Mouse (Mus musculus): ENCODE results near the gene Wdfy2.

Wdfy2 gene

DNA sequence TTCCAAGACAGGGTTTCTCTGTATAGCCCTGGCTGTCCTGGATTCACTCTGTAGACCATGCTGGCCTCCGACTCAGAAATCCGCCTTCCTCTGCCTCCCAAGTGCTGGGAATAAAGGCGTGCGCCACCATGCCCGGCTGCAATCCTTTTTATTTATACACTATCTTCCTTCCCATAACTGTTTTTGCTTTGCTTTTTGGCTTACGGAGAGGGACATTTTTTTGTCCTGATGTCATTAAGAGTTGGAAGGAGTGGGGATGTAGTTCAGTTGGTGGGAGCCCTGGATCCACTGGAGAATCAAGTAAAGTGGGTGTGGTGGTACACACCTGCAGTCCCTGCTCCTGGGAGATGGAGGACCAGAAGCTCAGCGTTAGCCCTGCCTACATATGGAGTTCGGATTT, 6.7 kb downstream of the Wdfy2 start:
- no peak for DNase-seq (ENCODE audit: low spot score)

DNA sequence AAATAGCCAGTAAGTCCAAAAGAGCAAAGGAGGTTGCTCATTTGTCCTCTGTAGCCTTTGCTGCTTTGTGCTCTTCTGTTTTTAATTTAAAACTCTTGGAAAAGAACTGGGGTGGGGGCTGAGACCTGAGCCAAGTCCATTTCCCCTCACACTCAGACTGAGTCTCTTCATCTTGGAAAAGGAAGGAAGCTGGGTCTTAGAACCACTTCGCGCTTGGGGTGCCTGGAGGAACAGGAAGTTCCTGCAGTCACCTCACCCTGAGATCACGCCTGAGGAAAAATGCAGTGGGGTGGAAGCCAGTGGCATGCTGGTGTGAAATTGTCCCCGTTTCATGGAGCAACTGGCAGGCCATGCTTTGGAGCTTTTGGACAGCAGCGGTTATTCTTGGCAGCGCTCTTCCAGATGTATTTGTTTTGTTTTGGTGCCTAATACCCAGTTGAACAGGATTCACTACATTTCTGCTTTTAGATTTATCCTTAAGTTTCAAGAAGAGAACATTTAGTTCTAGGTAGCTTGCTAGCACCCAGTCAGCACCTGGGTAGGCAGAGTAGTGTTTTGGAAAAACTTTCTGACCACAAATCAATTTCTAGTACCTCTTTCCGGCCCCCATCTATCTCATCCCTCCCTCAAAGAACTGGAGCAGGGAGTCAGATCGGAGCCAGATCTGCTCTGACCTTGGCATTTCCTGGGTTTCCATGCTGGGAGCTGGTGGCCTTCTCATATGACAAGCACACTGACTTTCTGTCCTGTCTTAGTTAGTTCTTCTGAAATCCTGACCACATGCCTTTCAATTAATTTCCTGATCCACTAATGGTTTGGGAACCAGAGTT, 7.7 kb downstream of the Wdfy2 start:
- no peak for DNase-seq (ENCODE audit: low spot score)

DNA sequence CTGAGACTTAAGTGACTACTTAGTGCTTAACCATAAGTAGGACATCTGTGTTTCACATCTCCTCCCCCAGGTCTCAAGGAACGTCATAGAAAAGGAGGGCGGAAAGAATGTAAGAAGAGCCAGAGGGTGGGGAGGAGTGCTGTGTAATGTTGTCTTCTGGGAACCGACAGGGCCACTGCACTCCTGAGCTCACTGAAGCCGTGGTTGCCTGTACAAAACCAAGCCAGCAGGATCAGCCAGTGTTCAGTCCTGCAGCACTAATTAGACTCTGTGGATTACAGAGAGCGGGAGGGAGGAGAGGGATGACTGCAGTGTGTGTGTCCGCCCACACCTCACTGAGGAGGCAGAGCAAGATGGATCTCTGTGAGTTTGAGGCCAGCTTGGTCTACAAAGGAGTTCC, 13.5 kb downstream of the Wdfy2 start:
- peak; percentile 50 for DNase-seq (ENCODE audit: low spot score)

DNA sequence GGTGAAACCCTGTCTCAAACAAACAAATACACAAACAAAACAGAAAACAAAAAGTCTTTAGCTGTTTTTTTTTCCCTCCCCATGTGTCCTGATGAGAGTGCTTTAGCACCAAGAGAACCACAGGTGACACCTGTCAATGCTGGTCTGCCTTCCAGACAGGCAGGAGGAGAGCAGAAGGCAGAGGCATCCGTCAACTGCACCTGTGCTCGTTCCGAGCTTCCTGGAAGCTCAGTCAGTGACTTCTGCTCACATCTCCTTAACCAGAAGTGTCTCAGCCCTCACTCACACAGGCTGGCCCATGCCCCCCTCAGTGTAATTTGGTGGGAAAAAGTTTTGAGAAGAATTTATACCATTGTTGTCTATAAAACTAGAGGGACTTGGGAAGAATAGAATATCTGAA, 15.4 kb downstream of the Wdfy2 start:
- no peak for DNase-seq (ENCODE audit: low spot score)

DNA sequence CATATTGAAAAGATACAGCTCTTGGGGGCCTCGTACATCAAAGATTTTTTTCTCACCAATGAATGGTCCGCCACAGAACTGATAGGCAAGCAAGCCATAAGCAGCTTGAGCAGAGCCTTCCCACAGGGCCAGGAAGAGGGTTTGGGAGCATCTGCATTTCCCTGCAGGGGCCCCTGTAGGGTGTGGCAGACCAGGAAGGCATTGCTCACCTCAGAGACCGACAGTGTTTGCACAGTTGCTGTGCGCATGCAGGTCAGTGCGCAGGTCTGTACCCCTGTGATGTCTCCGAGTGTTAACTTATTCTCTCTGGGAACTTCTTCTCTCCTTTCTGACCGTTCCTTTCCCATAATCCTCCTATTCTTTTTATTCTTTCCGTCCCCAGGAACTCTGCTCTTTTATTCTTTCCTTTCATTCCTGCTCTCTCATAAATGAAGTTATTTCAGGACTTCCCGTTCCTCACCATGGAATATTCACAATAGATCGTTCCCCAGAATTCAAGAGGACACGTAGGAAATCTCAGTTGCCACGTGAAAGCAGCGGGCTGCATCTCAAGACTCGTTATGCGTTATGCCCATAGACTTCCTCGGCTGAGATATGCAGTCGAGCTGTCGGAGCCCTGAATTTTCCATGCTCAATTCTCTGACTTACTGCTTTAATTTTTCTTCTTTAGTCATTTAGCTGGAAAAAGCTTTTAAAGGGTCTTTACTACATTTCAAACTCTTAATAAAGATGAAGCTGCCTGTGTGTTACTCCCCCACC, 17.8 kb downstream of the Wdfy2 start:
- no peak for DNase-seq (ENCODE audit: low spot score)

DNA sequence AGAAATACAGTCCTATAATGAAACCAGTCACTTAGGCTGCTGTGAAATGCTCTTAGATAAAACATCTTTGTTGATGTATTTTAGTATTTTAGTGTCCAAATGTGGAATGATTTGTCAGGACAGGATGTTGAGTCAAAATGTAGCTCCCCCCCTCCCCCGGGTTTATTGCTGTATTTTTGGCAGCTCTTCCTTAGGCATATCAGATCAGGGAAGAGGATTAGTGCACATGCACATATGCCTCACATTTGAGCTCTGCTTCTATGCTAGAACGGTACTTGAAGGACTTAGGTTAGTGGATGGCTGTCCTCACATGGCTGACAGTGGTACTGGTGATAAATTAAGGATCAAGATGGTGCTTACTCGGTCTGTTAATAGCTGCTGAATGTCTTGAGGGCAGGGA, 18.4 kb downstream of the Wdfy2 start:
- DNase-seq (ENCODE audit: low spot score) = no peak

DNA sequence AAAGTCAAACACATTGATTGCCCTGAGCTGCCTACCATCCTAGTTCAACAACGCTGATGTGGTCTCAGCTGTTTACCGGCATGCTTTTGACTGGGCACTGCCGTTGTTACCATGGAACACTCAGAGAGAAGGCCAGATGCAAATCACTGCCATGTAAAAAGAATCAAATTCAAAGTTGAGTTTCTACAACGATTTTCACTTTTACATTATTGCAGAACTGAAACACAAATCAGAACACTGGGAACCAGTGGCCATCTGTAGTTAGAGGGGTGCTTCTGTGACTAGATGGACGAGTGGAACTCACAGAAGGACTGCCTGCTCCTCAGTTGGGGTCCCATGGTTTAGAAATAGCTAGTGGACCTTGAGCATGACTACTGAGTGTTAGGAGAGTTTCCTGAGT, 19.0 kb downstream of the Wdfy2 start:
- DNase-seq (ENCODE audit: low spot score) = no peak

DNA sequence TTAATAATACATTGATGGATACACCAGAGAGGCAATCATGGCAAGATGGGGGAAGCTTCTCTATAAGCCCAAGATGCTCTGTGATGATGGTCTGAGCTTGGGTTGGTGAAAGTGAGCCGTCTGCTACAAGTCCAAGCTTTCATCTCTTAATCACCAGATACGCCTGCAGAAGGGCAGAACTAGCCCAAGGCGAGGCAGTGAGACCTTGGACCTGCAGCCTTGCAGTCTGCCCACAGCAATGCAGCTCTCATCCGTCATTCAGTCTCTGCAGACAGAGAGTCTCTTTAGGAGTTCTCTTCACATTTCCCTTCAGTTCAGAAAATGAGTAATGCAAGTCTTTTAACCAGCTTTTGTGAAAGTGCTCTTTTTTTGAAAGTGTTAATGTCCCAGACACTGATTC, 20.4 kb downstream of the Wdfy2 start:
- DNase-seq (ENCODE audit: low spot score) = no peak

DNA sequence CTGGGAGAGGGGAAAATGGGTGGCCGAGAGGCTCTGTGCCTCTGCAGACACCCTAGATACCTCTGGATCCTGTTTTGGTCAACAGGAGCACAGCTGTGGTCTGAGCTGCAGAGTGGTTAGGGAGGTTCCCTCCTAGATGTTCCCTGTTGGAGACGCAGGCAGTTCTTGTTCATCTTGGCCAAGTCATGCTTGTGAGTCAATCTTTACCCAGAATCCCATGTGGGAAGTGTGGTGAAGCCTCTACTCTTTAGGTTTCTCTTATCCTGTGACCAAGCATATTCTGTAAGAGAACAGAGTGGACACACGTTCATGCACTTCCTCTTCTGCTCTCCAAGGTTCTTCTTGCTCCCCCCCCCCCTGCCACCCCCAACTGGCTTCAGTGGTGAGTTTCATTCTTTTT, 20.8 kb downstream of the Wdfy2 start:
- no peak for DNase-seq (ENCODE audit: low spot score)

DNA sequence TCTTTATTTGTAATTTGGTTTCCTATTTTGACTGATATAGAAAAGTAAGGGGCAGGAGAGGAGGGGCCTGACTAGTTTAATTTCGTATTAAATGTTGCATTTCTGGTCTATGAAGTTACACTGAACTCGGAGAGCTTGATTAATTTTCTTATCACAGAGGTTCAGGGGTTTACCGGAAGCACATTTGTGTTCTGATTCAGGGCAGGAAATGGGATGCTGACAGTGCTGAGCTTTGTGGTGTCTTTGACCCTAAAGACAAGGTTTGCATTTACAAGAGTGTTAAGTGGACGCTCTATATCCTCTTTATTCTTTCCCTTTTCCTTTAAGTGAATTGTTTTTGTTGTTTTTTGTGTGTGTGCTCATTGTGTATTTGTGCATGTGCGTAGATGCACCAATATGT, 25.1 kb downstream of the Wdfy2 start:
- DNase-seq (ENCODE audit: low spot score) = no peak

DNA sequence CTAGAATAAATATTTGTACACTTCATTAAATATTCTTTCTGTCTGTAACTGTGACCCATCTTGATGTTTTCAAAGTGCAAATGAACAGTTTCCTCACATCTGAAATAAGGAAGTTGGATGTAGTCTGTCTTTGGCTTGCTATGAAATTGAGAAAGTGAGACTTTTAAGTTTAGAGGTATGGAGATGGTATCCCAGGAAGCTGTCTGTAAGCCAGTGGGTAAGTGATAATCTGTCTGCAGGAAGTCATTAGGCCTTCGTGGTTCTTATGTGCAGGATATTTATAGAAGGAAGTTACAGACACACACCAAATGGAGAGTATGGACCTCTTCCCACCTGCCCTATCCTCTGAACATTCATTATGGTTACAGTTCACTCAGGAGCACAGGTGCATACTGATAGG, 26.8 kb downstream of the Wdfy2 start:
- DNase-seq (ENCODE audit: low spot score) = no peak

DNA sequence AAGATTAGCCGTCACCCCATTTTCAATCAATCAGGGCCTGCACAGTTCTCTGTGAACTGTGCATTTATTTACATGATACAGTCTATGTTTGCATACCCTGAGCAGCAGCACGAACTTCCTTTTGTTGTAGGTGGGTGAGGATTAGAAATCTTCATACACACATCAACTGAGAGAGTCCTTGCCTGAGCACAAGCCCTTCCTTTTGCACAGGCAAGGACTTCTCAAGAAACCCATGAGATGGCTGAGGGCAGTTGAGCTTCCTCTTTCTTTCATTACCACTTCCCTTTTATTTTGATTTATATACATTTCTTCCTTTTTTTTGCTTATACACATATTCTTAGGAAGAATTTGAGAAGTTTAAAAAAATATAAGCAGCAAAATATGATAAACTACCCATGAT, 27.9 kb downstream of the Wdfy2 start:
- DNase-seq (ENCODE audit: low spot score) = no peak

DNA sequence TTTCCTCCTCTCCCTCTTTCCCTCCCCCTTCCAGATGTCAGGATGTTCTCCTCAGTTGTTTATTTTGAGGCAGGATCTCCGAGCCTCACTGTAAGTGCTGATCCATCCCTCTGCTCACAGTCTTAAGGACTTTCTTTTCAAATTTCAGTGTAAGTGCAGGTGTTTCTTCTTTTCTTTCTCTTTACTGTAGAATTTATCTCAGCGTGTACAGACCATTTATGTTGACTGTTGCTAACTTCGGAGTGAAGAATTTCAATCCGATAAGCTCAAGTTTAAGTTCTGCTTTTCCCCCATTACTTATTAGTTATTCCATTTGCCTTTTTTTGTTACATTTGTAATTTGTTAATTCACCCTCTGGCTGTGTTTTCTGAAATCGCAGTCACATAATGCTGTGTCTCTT, 29.6 kb downstream of the Wdfy2 start:
- no peak for DNase-seq (ENCODE audit: low spot score)

DNA sequence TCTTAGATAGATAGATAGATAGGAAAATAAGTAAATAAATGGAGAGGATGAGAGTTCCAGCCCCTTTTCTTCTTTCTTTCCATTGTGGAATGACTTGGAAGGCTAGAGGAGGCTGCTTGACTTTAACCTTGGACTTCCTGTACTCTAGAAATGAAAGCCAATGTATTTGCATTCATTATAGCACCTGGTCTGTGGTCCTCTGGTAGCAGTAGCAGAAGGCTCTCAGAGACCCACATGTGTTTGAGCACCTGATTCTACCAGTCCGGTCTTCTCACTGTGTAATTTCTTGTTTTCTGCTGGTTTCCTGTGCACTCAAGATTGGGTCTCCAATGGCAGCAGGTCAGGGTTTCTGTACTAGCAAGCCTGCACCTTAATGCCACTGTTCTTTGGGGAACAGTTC, 30.1 kb downstream of the Wdfy2 start:
- no peak for DNase-seq (ENCODE audit: low spot score)

DNA sequence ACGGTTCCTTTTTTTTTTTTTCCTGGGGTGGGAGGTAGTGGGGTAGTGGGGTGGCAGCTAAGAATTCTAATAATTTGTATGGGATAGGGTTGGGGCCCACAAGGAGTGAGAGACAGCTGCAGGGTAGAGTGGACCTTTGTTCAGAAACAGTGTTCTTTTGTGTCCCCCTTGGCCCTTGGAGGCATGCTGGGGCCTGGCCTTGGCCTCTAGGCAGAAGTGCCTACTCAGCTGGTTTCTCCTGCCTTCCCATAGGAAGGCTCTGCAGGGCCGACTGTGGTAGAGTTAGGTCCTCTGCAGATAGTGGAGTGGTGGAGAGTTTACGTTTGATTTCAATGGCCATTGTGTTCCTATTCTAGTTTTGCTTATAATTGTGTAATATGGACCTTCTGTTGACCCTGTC, 30.8 kb downstream of the Wdfy2 start:
- peak; percentile 37 for DNase-seq (ENCODE audit: low spot score)

DNA sequence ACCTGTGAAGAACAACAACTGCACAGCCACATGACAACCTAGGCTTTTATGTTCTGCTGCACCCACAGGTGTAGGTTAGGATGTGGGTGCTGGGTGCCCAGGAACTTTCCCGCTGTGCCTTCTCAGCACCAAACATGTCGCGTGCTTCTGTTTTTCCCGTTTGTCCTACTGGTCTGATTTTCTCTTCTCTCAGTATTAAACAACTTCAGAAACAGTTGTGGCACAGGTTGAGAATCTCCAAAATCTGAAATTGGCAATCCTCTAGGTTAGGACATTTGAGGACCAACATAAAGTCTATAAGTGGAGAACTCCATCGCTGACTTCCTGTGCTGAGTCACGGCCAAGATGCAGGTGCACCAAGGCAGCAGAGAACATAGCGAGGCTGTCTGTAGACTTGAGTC, 32.8 kb downstream of the Wdfy2 start:
- no peak for DNase-seq (ENCODE audit: low spot score)

DNA sequence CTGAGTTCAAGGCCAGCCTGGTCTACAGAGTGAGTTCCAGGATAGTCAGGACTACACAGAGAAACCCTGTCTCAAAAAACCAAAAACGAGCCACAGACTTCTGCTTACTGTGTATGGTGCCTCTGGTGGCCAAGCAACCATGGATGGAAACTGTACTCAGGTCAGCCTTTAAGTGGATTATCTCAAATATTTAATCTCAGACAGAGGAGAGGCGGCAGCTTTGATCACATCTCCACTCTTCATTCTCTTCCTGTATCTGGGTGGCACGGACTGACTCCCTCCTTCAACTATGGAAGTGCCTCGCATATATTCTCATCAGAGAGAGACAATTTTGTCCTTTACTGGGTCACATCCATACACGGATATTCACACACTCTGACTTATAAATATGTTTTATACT, 34.0 kb downstream of the Wdfy2 start:
- DNase-seq (ENCODE audit: low spot score) = no peak

DNA sequence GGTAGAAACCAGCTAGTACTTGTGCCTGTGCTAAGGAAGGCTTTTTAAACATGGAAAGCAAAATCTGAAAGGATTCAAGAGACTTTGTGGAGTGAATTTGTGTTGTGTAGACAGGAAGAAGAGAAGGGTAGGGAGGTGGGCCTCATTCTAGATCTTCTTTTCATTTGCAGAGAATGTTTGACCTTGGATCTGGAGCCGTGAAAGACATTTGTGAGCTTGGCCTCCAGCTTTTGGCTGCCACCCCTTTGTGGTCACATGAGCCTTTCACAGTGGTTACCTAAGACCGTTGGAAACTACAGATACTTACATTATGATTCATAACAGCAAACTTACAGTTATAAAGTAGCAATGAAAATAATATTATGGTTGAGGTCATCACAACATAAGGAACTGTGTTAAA, 34.5 kb downstream of the Wdfy2 start:
- DNase-seq (ENCODE audit: low spot score) = no peak

DNA sequence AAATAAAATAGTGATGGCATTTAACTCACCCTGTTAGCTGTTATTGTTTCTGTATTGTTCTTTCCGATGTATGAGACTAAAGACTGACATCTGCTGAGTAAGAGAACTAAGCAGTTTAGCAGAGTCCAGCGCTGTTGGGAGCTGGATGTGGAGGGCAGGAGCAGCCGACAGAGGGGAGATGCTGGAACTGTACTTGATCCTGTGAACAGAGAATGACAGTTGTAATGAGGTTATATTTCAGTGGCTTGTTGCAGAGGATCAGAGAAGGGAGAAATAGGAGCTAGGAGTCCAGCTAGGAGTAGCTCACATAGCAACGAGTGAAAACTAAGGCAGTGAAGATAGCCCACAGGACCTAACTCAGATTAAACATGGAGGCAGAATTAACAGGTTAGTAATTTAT, 36.3 kb downstream of the Wdfy2 start:
- no peak for DNase-seq (ENCODE audit: low spot score)

DNA sequence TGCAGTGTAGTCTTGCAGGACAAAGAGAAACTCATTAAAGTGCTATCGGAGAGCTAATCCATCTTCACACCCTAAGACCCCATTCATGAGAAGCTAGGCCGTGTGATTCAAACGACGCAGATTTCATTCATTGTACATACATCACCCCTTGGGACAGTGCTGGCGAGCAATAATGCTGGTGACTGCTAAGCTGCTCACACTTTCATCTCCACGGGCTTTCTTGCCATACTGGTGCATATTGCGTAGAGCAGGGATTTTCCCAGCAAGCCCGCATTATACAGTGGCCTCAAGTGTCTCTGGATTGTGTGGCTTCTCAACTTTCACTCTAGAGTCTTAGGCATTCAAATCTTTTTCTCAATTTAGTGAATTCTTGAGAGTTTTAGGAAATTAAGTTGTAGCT, 36.9 kb downstream of the Wdfy2 start:
- peak; percentile 72 for DNase-seq (ENCODE audit: low spot score)

DNA sequence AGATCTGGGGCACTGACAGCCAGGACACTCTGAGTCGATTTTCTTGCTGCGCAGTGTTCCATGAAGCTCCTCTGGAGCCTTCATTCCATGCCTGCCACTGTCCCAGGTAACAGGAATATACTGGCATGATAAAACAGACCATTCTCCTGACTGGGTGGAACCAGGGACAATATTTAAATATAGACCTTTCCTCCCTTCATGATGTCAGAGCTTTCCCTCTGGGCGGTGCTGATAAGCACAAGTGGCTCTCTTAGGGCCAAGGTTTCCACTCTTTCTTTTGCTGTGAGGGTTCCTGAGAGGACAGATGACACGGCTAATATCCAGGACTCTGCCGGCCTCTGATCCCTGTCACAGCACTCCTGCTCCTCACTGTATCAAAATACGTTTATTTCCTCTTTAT, 40.6 kb downstream of the Wdfy2 start:
- DNase-seq (ENCODE audit: low spot score) = no peak

DNA sequence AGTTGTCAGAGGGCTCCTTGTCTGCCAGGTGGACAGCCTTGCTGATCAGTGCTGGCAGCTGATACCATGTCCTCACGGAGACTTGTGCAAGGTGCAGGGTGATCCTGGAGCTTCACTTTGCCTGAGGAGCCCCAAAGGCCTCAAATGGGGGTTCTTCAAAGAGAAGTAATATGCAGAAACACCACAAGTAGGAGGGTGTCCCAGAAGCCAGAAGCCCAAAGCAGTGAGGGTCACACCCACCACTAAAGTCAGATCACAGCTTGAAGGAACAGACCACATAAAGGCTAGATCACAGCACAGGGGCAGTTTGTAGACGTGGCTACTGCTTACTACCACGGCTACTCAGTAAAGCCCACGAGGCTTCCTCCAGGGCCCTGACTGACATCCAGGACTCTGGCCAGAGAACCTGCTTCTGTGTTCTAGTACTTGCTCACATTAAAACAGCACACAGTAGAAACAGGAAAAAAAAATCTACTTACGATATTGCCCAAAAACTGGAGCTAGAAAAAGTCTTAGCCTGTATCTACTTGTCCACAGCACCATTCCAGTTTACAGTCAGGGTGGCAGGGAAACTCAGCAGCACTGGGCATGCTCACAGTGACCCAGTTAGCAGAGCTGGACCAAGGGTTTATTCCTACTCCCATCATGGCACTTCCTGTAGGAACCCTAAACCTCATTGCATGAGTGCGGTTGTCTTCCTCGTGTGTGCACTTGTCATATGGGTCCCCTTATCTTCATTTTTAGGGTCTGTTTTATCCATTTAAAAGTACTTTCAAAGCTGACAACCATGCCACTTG, 41.4 kb downstream of the Wdfy2 start:
- DNase-seq (ENCODE audit: low spot score) = no peak

DNA sequence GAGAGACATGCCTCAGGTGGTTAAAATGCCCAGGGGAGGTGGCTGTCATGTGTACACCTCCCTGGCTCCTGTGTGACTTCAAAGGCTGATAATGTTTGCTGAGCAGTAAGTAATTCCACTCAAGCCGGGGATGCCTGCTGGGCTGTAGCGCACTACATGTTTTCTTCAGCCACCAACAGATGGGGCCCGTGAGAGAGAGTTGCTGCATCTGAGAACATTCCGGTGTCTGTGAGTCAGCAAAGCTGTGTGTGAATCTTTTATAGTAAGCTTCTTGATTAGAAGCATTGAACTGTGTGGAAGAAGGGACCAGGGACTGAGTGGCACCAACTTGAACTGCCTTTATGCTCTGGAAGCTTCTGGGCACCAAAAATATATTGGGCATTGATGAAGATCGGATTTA, 42.0 kb downstream of the Wdfy2 start:
- peak; percentile 84 for DNase-seq (ENCODE audit: low spot score)

All from embryo, embryonic 10.5 days (tissue).